Mouse (Mus musculus): ENCODE results near the gene Dmrtc1b. TPM values are rescaled to one million over a fixed set of nuclear protein-coding genes. Genes with fewer than 3 reads are reported as not detected.
"Not testable (repeated sequence)": the region's sequence is repeated elsewhere in the genome, so short reads cannot be mapped to it uniquely, and the experiment has no call there.

Gene Dmrtc1b
- not detected in 2 replicates for polyA plus RNA-seq (2016; fragmentation: Nextera tagmentation; extraction: Ambion mirVana)

- not testable (repeated sequence) for H3K4me3 ChIP-seq; H3K4me2 ChIP-seq; H3K27me3 ChIP-seq (replicated peaks); ATAC-seq; H3K9me3 ChIP-seq (replicated peaks); H3K27ac ChIP-seq; H3K4me1 ChIP-seq; H3K9ac ChIP-seq; H3K36me3 ChIP-seq
- 69% methylated on average over 8 of the region's 10 CpGs for WGBS (ENCODE audit: insufficient replicate concordance)
Measured at GRCm38 (mm10) chrX:102707535-102707934, at the start of gene Dmrtc1b, which contains the start of gene Gm9112. Gene Dmrtc1b (plus strand): TSS chrX:102707865. Gene Gm9112 (minus strand): TSS chrX:102707635.

- Histone ChIP-seq H3K4me2 (no peak overlapping the region), H3K27me3 (replicated peaks) (no peaks in the 10 kb centered on the region), H3K27ac (no peak overlapping the region), H3K36me3 (no peaks in the 10 kb centered on the region), H3K9me3 (replicated peaks) (no peaks in the 10 kb centered on the region), H3K4me1 (no peaks in the 10 kb centered on the region), H3K9ac (no peak overlapping the region), H3K4me3 (no peak overlapping the region)
- WGBS (ENCODE audit: insufficient replicate concordance): 11% methylated on average over 3 of the region's 3 CpGs
- no peak for ATAC-seq
Measured at GRCm38 (mm10) chrX:102660712-102661111, 47.0 kb upstream of the Dmrtc1b start.

DNA sequence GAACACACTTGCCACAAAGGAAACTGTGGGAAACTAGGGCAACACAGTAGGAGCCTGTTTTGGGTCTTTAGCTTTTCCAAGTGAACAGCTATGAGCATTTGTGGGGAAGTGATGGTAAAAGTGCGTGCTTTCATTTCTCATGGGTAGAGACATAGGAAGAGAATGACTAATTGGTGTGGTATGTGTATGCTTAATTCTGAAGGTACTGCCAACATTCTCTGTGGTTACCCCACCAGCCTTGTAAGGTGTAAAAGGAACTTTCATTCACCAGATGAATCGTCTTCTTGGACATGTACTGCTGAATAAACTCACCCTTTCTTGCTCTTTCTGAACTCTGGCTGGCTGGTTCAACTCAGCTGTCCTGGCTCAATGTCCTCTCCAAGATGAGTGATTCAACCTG, 41.0 kb upstream of the Dmrtc1b start:
- 59% methylated on average over 2 of the region's 2 CpGs for WGBS (ENCODE audit: insufficient replicate concordance)
- Histone ChIP-seq H3K27ac (no peak overlapping the region), H3K4me3 (no peak overlapping the region), H3K4me2 (no peak overlapping the region), H3K4me1 (no peaks in the 10 kb centered on the region), H3K9ac (no peak overlapping the region), H3K36me3 (no peaks in the 10 kb centered on the region), H3K27me3 (replicated peaks) (0 out of 2 replicates have a peak, but pooled peaks cover 9% of the 10 kb centered on the region), H3K9me3 (replicated peaks) (no peaks in the 10 kb centered on the region)
- no peak for ATAC-seq

- H3K4me2 ChIP-seq; H3K9ac ChIP-seq; H3K27ac ChIP-seq; H3K4me1 ChIP-seq; H3K9me3 ChIP-seq (replicated peaks); H3K4me3 ChIP-seq; H3K36me3 ChIP-seq; H3K27me3 ChIP-seq (replicated peaks); ATAC-seq: not testable (repeated sequence)
- WGBS (ENCODE audit: insufficient replicate concordance): 37% methylated on average over 3 of the region's 3 CpGs
Measured at GRCm38 (mm10) chrX:102684706-102685105, 23.0 kb upstream of the Dmrtc1b start.

- H3K4me3 ChIP-seq; H3K9ac ChIP-seq; ATAC-seq; H3K4me2 ChIP-seq; H3K27ac ChIP-seq; H3K36me3 ChIP-seq; H3K4me1 ChIP-seq; H3K9me3 ChIP-seq (replicated peaks); H3K27me3 ChIP-seq (replicated peaks): not testable (repeated sequence)
- WGBS (ENCODE audit: insufficient replicate concordance): 75% methylated on average over 5 of the region's 5 CpGs
Measured at GRCm38 (mm10) chrX:102686872-102687271, 20.8 kb upstream of the Dmrtc1b start, which contains the start of gene Gm3880. Gene Gm3880 (minus strand): TSS chrX:102686972.

- not testable (repeated sequence) for H3K9me3 ChIP-seq (replicated peaks); H3K27me3 ChIP-seq (replicated peaks); H3K4me1 ChIP-seq; H3K4me2 ChIP-seq; H3K9ac ChIP-seq; H3K27ac ChIP-seq; H3K4me3 ChIP-seq; H3K36me3 ChIP-seq; ATAC-seq
- 11% methylated on average over 4 of the region's 4 CpGs for WGBS (ENCODE audit: insufficient replicate concordance)
Measured at GRCm38 (mm10) chrX:102689252-102689651, 18.4 kb upstream of the Dmrtc1b start.

GRCm38 (mm10) chrX:102700636-102701035, 7.0 kb upstream of the Dmrtc1b start:
- not testable (repeated sequence) for H3K9me3 ChIP-seq (replicated peaks); H3K9ac ChIP-seq; H3K36me3 ChIP-seq; ATAC-seq; H3K27ac ChIP-seq; H3K4me1 ChIP-seq; H3K27me3 ChIP-seq (replicated peaks); H3K4me2 ChIP-seq; H3K4me3 ChIP-seq
- 53% methylated on average over 3 of the region's 3 CpGs for WGBS (ENCODE audit: insufficient replicate concordance)

DNA sequence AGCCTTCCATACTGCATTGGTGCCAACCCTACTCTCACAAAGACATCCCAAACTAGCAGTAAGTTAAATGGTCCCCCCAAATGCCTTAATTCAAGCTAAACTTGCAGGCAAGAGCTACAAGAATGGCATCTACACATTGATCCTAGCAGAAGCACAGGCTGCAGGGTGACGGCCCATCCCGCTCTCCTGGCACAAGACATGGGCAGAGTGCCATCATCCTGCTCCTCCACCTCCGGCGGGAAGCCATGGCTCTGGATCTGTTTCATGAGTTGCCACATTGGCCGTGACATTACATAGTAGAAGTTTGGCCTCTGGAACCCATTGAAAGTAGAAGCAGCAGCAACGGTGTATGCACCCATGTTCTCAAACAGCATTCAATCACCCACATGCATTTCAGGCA, 16.6 kb downstream of the Dmrtc1b start:
- not testable (repeated sequence) for H3K4me3 ChIP-seq; H3K36me3 ChIP-seq; H3K9ac ChIP-seq; H3K9me3 ChIP-seq (replicated peaks); ATAC-seq; H3K4me2 ChIP-seq; H3K27me3 ChIP-seq (replicated peaks); H3K4me1 ChIP-seq; H3K27ac ChIP-seq
- WGBS (ENCODE audit: insufficient replicate concordance): 79% methylated on average over 6 of the region's 6 CpGs

Other genes with a start within 250 kb of the Dmrtc1b start
- 2.6 and 3.7 TPM in 2 replicates for gene Hdac8, start 202.5 kb upstream of the Dmrtc1b start, polyA plus RNA-seq (2016; fragmentation: Nextera tagmentation; extraction: Ambion mirVana)
- gene Phka1, start 63.6 kb upstream of the Dmrtc1b start, polyA plus RNA-seq (2016; fragmentation: Nextera tagmentation; extraction: Ambion mirVana): 2.1 TPM in 2 replicates
- not detected in 2 replicates for gene Gm3880, start 20.9 kb upstream of the Dmrtc1b start, polyA plus RNA-seq (2016; fragmentation: Nextera tagmentation; extraction: Ambion mirVana)
- not detected in 2 replicates for gene Gm9112, start 230 bp upstream of the Dmrtc1b start, polyA plus RNA-seq (2016; fragmentation: Nextera tagmentation; extraction: Ambion mirVana)
- gene Dmrtc1c1, start 95.1 kb downstream of the Dmrtc1b start, polyA plus RNA-seq (2016; fragmentation: Nextera tagmentation; extraction: Ambion mirVana): not detected in 2 replicates
- not detected in 2 replicates for gene Dmrtc1c2, start 146.8 kb downstream of the Dmrtc1b start, polyA plus RNA-seq (2016; fragmentation: Nextera tagmentation; extraction: Ambion mirVana)
- gene 1700031F05Rik, start 160.1 kb downstream of the Dmrtc1b start, polyA plus RNA-seq (2016; fragmentation: Nextera tagmentation; extraction: Ambion mirVana): not detected in 2 replicates
- gene Dmrtc1a, start 200.8 kb downstream of the Dmrtc1b start, polyA plus RNA-seq (2016; fragmentation: Nextera tagmentation; extraction: Ambion mirVana): 0.17 TPM in 1 of 2 replicates, not detected in the other
- gene 1700011M02Rik, start 201.0 kb downstream of the Dmrtc1b start, polyA plus RNA-seq (2016; fragmentation: Nextera tagmentation; extraction: Ambion mirVana): not detected in 2 replicates
- not detected in 2 replicates for gene 1700018G05Rik, start 220.5 kb downstream of the Dmrtc1b start, polyA plus RNA-seq (2016; fragmentation: Nextera tagmentation; extraction: Ambion mirVana)